8 mouse cellular contexts compared by ENCODE assay signal in the genomic region with DNA sequence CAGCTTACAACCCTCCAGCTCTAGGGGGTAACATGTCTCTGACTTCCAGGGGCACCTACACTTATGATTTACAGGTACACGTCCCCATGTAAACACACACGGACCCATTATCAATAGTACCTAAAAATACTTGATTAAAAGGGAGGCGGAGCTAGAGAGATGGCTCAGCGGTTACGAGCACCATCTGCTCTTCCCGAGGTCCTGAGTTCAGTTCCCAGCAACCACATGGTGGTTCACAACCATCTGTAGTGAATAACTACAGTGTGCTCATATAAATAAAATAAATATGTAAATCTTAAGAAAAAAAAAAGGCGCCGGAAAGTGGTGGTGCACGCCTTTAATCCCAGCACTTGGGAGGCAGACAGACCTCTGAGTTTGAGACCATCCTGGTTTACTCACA. TPM values are rescaled to one million over a fixed set of nuclear protein-coding genes. Genes with fewer than 3 reads are reported as not detected.
A peak's percentile ranks its signal among the peaks of the same experiment; 100 is the strongest.
DNase-seq lines count a peak whose midpoint lies in the region; ATAC-seq and TF ChIP-seq lines count a peak whose summit lies in the region.

No protein-coding gene starts in this region.

- TF ChIP-seq RAD21 in CH12.LX (IDR thresholded peaks at IDR 0.05; ENCODE audit: low read depth, low read length): no peak

- peak overlapping the region; percentile 80 for H3K27ac ChIP-seq in heart, adult 2 months
- peak overlapping the region; percentile 96; the same call in 1 of the 2 replicates for H3K27ac ChIP-seq in CH12.LX (ENCODE audit: insufficient read depth, low read depth)
- H3K27ac ChIP-seq in forebrain, embryonic 16.5 days (ENCODE audit: low read length): peak overlapping the region; percentile 81
- H3K27ac ChIP-seq in liver, postnatal 0 days (ENCODE audit: low read depth): peak overlapping the region; percentile 86

- peak overlapping the region; percentile 66 for H3K4me3 ChIP-seq in heart, adult 2 months
- peak overlapping the region in 2 of 3 experiments; percentile 58 to 72 for H3K4me3 ChIP-seq in CH12.LX (replicated peaks in 1 of 3; ENCODE audit: low read depth in 2 of 3, low read length in 2 of 3, poor library complexity in 1 of 3)
- peak overlapping the region; percentile 58 for H3K4me3 ChIP-seq in forebrain, embryonic 16.5 days (replicated peaks; ENCODE audit: low read length)
- H3K4me3 ChIP-seq in liver, postnatal 0 days (ENCODE audit: low read depth, low read length): peak overlapping the region; percentile 67

- dilution Hi-C loops in CH12.LX (cut with MboI; ENCODE audit: extremely low pct_ligation_motif_present, extremely low pct_unique_long_range_greater_than_20kb, low sequenced_read_pairs): no loop called here

- intact Hi-C loops in heart, adult 2 months (cut with DNase I): loop anchor here (1.0 kb wide), 1 partner anchor 25 kb away; a partner anchor contains a TSS
- intact Hi-C loops in heart, postnatal 14 days (cut with DNase I): no loop called here

- TF ChIP-seq EP300 in heart, adult 2 months (IDR thresholded peaks at IDR 0.05; ENCODE audit: insufficient read depth, low read depth, low read length): no peak
- no peak for TF ChIP-seq EP300 in CH12.LX (IDR thresholded peaks at IDR 0.05; ENCODE audit: low read length)
- TF ChIP-seq EP300 in liver, postnatal 0 days (IDR thresholded peaks at IDR 0.05; ENCODE audit: low read depth): no peak

- no peaks in the 10 kb centered on the region for H3K27me3 ChIP-seq in heart, adult 2 months (ENCODE audit: control insufficient read depth, insufficient read depth, low read length)
- no peaks in the 10 kb centered on the region for H3K27me3 ChIP-seq in CH12.LX (replicated peaks)
- no peaks in the 10 kb centered on the region for H3K27me3 ChIP-seq in forebrain, embryonic 16.5 days (replicated peaks; ENCODE audit: control insufficient read depth, insufficient read depth, low read length)
- H3K27me3 ChIP-seq in liver, postnatal 0 days (ENCODE audit: insufficient read depth, low read length): no peaks in the 10 kb centered on the region

- H3K9ac ChIP-seq in heart, adult 2 months (ENCODE audit: low read depth, low read length): peak overlapping the region; percentile 48
- peak overlapping the region; percentile 21; the same call in 1 of the 2 replicates for H3K9ac ChIP-seq in CH12.LX (ENCODE audit: insufficient read depth, low read depth)
- no peak overlapping the region for H3K9ac ChIP-seq in forebrain, embryonic 16.5 days (replicated peaks; ENCODE audit: low read depth, low read length)
- H3K9ac ChIP-seq in liver, postnatal 0 days (replicated peaks): peak overlapping the region; percentile 46; the same call in 1 of the 2 replicates

- TF ChIP-seq POLR2A in heart, adult 2 months (IDR thresholded peaks at IDR 0.05; ENCODE audit: insufficient read depth, low read depth, low read length): no peak
- TF ChIP-seq POLR2A in CH12.LX (IDR thresholded peaks at IDR 0.05; ENCODE audit: low read depth, low read length): no peak

- DNase-seq in heart, adult 2 months: no peak
- no peak for DNase-seq in heart, postnatal 14 days
- DNase-seq in CH12.LX (ENCODE audit: extremely low read depth): no peak
- no peak for DNase-seq in liver, postnatal 0 days
- DNase-seq in adipocyte (ENCODE audit: low spot score): no peak
- no peak for DNase-seq in testis, postnatal 14 days (ENCODE audit: low spot score)

- 22% methylated on average over 9 of the region's 9 CpGs for WGBS in heart, adult 2 months
- WGBS in forebrain, embryonic 16.5 days: 22% methylated on average over 9 of the region's 9 CpGs
- 14% methylated on average over 9 of the region's 9 CpGs for WGBS in liver, postnatal 0 days (ENCODE audit: insufficient replicate concordance)

- H3K9me3 ChIP-seq in CH12.LX (replicated peaks; ENCODE audit: low read length): no peaks in the 10 kb centered on the region
- H3K9me3 ChIP-seq in forebrain, embryonic 16.5 days (ENCODE audit: control insufficient read depth, low read length): no peaks in the 10 kb centered on the region
- H3K9me3 ChIP-seq in liver, postnatal 0 days (ENCODE audit: low read length): no peaks in the 10 kb centered on the region

- H3K4me1 ChIP-seq in heart, adult 2 months (ENCODE audit: control insufficient read depth, insufficient read depth, low read length): no peaks in the 10 kb centered on the region
- peaks cover 3 to 22% of the 10 kb centered on the region in 2 experiments; a peak in 3 of 4 replicates for H3K4me1 ChIP-seq in CH12.LX (ENCODE audit: control insufficient read depth in 1 of 2, insufficient read depth in 2 of 2)
- peaks cover 9% of the 10 kb centered on the region for H3K4me1 ChIP-seq in forebrain, embryonic 16.5 days (replicated peaks; ENCODE audit: control insufficient read depth, insufficient read depth, low read length)
- peaks cover 3% of the 10 kb centered on the region; the same call in 1 of the 2 replicates for H3K4me1 ChIP-seq in liver, postnatal 0 days (ENCODE audit: insufficient read depth)

- ATAC-seq in forebrain, embryonic 16.5 days: peak; percentile 39; the same call in 1 of the 2 replicates
- ATAC-seq in liver, postnatal 0 days: peak; percentile 51
- no peak for ATAC-seq in cerebellum, adult (ENCODE audit: insufficient number of reproducible peaks, low FRiP score, low TSS enrichment)

- peak overlapping the region; percentile 75 for H3K4me2 ChIP-seq in CH12.LX (ENCODE audit: insufficient read depth, low read depth, poor library complexity, severe bottlenecking)
- H3K4me2 ChIP-seq in forebrain, embryonic 16.5 days (ENCODE audit: low read length): peak overlapping the region; percentile 69
- peak overlapping the region; percentile 76 for H3K4me2 ChIP-seq in liver, postnatal 0 days (ENCODE audit: low read depth, low read length)

- peaks cover 6% of the 10 kb centered on the region for H3K36me3 ChIP-seq in heart, adult 2 months (ENCODE audit: control insufficient read depth, insufficient read depth, low read length)
- H3K36me3 ChIP-seq in CH12.LX (replicated peaks in 1 of 2; ENCODE audit: control insufficient read depth in 1 of 2, insufficient read depth in 1 of 2, low read length in 1 of 2): peaks cover 17 to 23% of the 10 kb centered on the region in 2 experiments
- H3K36me3 ChIP-seq in forebrain, embryonic 16.5 days (ENCODE audit: control insufficient read depth, insufficient read depth): no peaks in the 10 kb centered on the region; the same call in 1 of the 2 replicates
- H3K36me3 ChIP-seq in liver, postnatal 0 days (replicated peaks; ENCODE audit: insufficient read depth, low read length): peaks cover 16% of the 10 kb centered on the region

- no peak for TF ChIP-seq CTCF in heart, adult 2 months (IDR thresholded peaks at IDR 0.05)
- TF ChIP-seq CTCF in CH12.LX (conservative IDR thresholded peaks at IDR 0.05 in 1 of 2, IDR thresholded peaks at IDR 0.05 in 1 of 2; ENCODE audit: low read depth in 2 of 2, low read length in 2 of 2): no peak
- TF ChIP-seq CTCF in liver, postnatal 0 days (IDR thresholded peaks at IDR 0.05; ENCODE audit: low read depth): no peak

- in situ Hi-C loops in CH12.LX (cut with MboI; ENCODE audit: low pct_ligation_motif_present, low pct_unique_long_range_greater_than_20kb, low sequenced_read_pairs): no loop called here

- H3K79me2 ChIP-seq in heart, adult 2 months (replicated peaks; ENCODE audit: control insufficient read depth, insufficient read depth, low read length): no peaks in the 10 kb centered on the region
- peaks cover 23% of the 10 kb centered on the region for H3K79me2 ChIP-seq in CH12.LX (replicated peaks; ENCODE audit: control insufficient read depth, extremely low read depth, insufficient read depth, poor library complexity, severe bottlenecking)

TF ChIP-seq in CH12.LX, 34 proteins besides CTCF, POLR2A, EP300 and RAD21 (continues in another document):
- TF ChIP-seq IRF4 (IDR thresholded peaks at IDR 0.05; ENCODE audit: low read depth, low read length) (no peak), SIN3A (IDR thresholded peaks at IDR 0.05; ENCODE audit: low read length) (no peak), RCOR1 (conservative IDR thresholded peaks at IDR 0.05; ENCODE audit: low read depth, low read length) (no peak), MAX (IDR thresholded peaks at IDR 0.05; ENCODE audit: low read length) (0 out of 2 replicates have a peak, but pooled peaks have one; percentile 28)

RNA-seq across cellular contexts. Expression of a gene that starts 0.5 kb away (rescaled TPM):
- 100 to 1,000 TPM; 289 to 325 TPM for total RNA-seq in heart, adult 2 months (2021)
- 57.3 and 86.8 TPM in 2 replicates for polyA plus RNA-seq in heart, adult 2 months (2012; rRNA removed)
- total RNA-seq in heart, postnatal 14 days (2021): 100 to 1,000 TPM; 332 to 382 TPM
- total RNA-seq in CH12.LX (2012; rRNA removed) (2,172 and 2,270 TPM in 2 replicates), CH12.LX (2014; rRNA removed) (1,227 and 1,249 TPM in 2 replicates)
- polyA plus RNA-seq in CH12.LX (2012; ENCODE audit: insufficient read length, low read depth): 2,129 and 2,542 TPM in 2 replicates
- polyA plus RNA-seq in forebrain, embryonic 16.5 days (2015; fragmentation: Nextera tagmentation; extraction: Ambion mirVana): 261 and 301 TPM in 2 replicates
- polyA plus RNA-seq in liver, postnatal 0 days (2015; fragmentation: Nextera tagmentation; extraction: Ambion mirVana): 364 and 376 TPM in 2 replicates

RNA-seq across cellular contexts. Expression of a gene that starts 24.5 kb away (rescaled TPM):
- total RNA-seq in heart, adult 2 months (2021): 1 to 10 TPM; 6.6 to 6.7 TPM
- polyA plus RNA-seq in heart, adult 2 months (2012; rRNA removed): 2.6 and 4.5 TPM in 2 replicates
- total RNA-seq in heart, postnatal 14 days (2021): 10 to 100 TPM in 1 of 2 experiments, 1 to 10 TPM in 1; 6.7 to 10.2 TPM
- total RNA-seq in CH12.LX (2012; rRNA removed) (14.2 and 15.2 TPM in 2 replicates), CH12.LX (2014; rRNA removed) (13.4 and 15.7 TPM in 2 replicates)
- 49.6 and 57.7 TPM in 2 replicates for polyA plus RNA-seq in CH12.LX (2012; ENCODE audit: insufficient read length, low read depth)
- polyA plus RNA-seq in forebrain, embryonic 16.5 days (2015; fragmentation: Nextera tagmentation; extraction: Ambion mirVana): 25.1 and 29.7 TPM in 2 replicates
- 8.3 and 8.5 TPM in 2 replicates for polyA plus RNA-seq in liver, postnatal 0 days (2015; fragmentation: Nextera tagmentation; extraction: Ambion mirVana)

RNA-seq across cellular contexts. Expression of a gene that starts 37.0 kb away (rescaled TPM):
- total RNA-seq in heart, adult 2 months (2021): not detected
- not detected in 2 replicates for polyA plus RNA-seq in heart, adult 2 months (2012; rRNA removed)
- total RNA-seq in heart, postnatal 14 days (2021): not detected
- not detected in 2 replicates for total RNA-seq in CH12.LX (2012; rRNA removed)
- not detected in 2 replicates for total RNA-seq in CH12.LX (2014; rRNA removed)
- not detected in 2 replicates for polyA plus RNA-seq in CH12.LX (2012; ENCODE audit: insufficient read length, low read depth)
- not detected in 2 replicates for polyA plus RNA-seq in forebrain, embryonic 16.5 days (2015; fragmentation: Nextera tagmentation; extraction: Ambion mirVana)
- polyA plus RNA-seq in liver, postnatal 0 days (2015; fragmentation: Nextera tagmentation; extraction: Ambion mirVana): 0.11 TPM in 1 of 2 replicates, not detected in the other

RNA-seq across cellular contexts. Expression of a gene that starts 40.9 kb away (rescaled TPM):
- total RNA-seq in heart, adult 2 months (2021): 1 to 10 TPM; 8.8 TPM
- 1.6 and 3.0 TPM in 2 replicates for polyA plus RNA-seq in heart, adult 2 months (2012; rRNA removed)
- 10 to 100 TPM in 1 of 2 experiments, 1 to 10 TPM in 1; 9.3 to 11.2 TPM for total RNA-seq in heart, postnatal 14 days (2021)
- total RNA-seq in CH12.LX (2012; rRNA removed): 10.5 and 11.6 TPM in 2 replicates
- total RNA-seq in CH12.LX (2014; rRNA removed): 19.4 TPM in 2 replicates
- polyA plus RNA-seq in CH12.LX (2012; ENCODE audit: insufficient read length, low read depth): 17.4 and 28.2 TPM in 2 replicates
- polyA plus RNA-seq in forebrain, embryonic 16.5 days (2015; fragmentation: Nextera tagmentation; extraction: Ambion mirVana): 17.4 and 21.3 TPM in 2 replicates
- 4.9 and 7.2 TPM in 2 replicates for polyA plus RNA-seq in liver, postnatal 0 days (2015; fragmentation: Nextera tagmentation; extraction: Ambion mirVana)
